Mouse (Mus musculus): ENCODE measurements around the gene Eno3. TPM values are rescaled to one million over a fixed set of nuclear protein-coding genes. Genes with fewer than 3 reads are reported as not detected.

Eno3 gene
- total and polyA plus RNA-seq, 3 experiments, result 5.7 to 25.3 (median 21.9) TPM

DNA sequence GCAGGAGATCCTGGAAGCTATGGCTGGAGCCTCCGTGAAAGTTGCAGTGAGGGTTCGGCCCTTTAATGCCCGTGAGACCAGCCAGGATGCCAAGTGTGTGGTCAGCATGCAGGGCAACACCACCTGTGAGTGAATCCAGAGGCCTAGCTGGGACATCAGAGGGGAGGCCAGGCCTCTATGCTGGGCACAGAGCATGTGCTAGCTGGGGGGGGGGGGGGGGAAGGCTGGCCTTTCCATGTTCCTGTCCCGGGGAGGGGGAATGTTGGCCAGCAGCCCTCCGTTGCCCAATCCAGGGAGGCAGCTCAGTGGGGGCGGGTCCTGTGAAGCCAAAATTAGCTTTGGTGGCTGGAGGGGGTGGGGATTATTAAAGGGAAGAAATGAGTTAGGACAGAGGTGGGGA is 45.8 kb downstream of the Eno3 start:
- no peaks in the 10 kb centered on the region for H3K9me3 ChIP-seq (replicated peaks)
- no peak for ATAC-seq (ENCODE audit: extremely low read depth, insufficient number of reproducible peaks, low FRiP score, poor library complexity, severe bottlenecking)
- peaks cover 27% of the 10 kb centered on the region for H3K4me1 ChIP-seq (ENCODE audit: insufficient read depth, low read depth, low read length)
- TF ChIP-seq GATA2 (IDR thresholded peaks at IDR 0.05; ENCODE audit: borderline replicate concordance, low read depth, low read length) (no peak), CTCF (IDR thresholded peaks at IDR 0.05; ENCODE audit: low read depth, low read length) (no peak)
- no peak overlapping the region for H3K4me3 ChIP-seq (ENCODE audit: low read depth, low read length)
- H3K36me3 ChIP-seq (replicated peaks), result peaks cover 55% of the 10 kb centered on the region
- H3K27me3 ChIP-seq (ENCODE audit: insufficient read depth, low read length), result no peaks in the 10 kb centered on the region
- DNase-seq (ENCODE audit: low spot score), result no peak

DNA sequence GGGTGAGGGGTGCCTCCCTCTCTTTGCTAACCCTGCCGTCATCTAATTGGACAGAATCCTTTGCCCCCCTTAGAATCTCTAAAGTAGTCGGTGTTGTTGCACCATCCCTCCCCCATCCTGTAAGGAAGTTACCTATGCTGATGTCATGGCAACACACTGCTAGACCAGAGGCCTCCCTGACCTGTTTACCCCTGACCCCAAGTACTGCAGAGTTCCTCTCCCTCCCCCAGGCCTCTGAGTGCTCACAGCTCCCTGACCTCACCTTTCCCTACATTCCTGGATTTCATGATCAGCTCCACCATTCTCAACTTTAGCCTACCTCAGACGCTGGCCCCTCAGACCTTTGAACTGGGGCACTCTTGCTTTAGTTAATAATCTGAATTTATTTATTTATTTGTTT is 49.1 kb downstream of the Eno3 start:
- Histone ChIP-seq H3K4me3 (ENCODE audit: low read depth, low read length) (no peak overlapping the region), H3K27me3 (ENCODE audit: insufficient read depth, low read length) (no peaks in the 10 kb centered on the region), H3K9me3 (replicated peaks) (no peaks in the 10 kb centered on the region), H3K4me1 (ENCODE audit: insufficient read depth, low read depth, low read length) (peaks cover 12% of the 10 kb centered on the region), H3K36me3 (replicated peaks) (peaks cover 87% of the 10 kb centered on the region)
- ATAC-seq (ENCODE audit: extremely low read depth, insufficient number of reproducible peaks, low FRiP score, poor library complexity, severe bottlenecking), result no peak
- DNase-seq (ENCODE audit: low spot score), result no peak
- TF ChIP-seq TAL1 (conservative IDR thresholded peaks at IDR 0.05; ENCODE audit: low read depth, low read length) (no peak), POLR2AphosphoS5 (IDR thresholded peaks at IDR 0.05; ENCODE audit: insufficient replicate concordance, low read depth, low read length) (no peak), GATA2 (IDR thresholded peaks at IDR 0.05; ENCODE audit: borderline replicate concordance, low read depth, low read length) (no peak), GATA1 (IDR thresholded peaks at IDR 0.05; ENCODE audit: borderline replicate concordance, low read length) (no peak), CTCF (IDR thresholded peaks at IDR 0.05; ENCODE audit: low read depth, low read length) (no peak)

DNA sequence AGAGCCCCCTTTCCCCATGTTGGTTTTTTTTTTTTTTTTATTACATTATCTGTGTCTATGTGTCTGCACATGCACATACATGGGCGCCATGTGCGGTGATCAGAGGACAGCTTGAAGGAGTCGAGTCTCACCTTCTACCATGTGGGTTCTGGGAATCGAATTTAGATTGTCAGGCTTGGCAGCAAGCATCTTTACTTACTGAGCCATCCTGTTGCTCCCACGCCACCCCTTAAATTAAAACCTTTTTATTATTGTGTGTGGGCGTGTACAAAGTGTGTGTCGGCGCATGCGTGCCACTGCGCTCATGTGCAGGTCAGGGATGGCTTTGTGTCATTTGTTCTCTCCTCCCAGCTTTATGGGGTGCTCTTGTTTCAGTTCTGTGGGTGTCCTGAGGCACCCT is 54.0 kb downstream of the Eno3 start:
- Histone ChIP-seq H3K36me3 (replicated peaks) (peaks cover 76% of the 10 kb centered on the region), H3K27me3 (ENCODE audit: insufficient read depth, low read length) (no peaks in the 10 kb centered on the region)
- no peak for ATAC-seq (ENCODE audit: extremely low read depth, insufficient number of reproducible peaks, low FRiP score, poor library complexity, severe bottlenecking)

More for the DNA sequence above, 54.0 kb downstream of the Eno3 start:
- no peak overlapping the region for H3K4me3 ChIP-seq (ENCODE audit: low read depth, low read length)
- no peaks in the 10 kb centered on the region for H3K9me3 ChIP-seq (replicated peaks)
- TF ChIP-seq GATA2 (IDR thresholded peaks at IDR 0.05; ENCODE audit: borderline replicate concordance, low read depth, low read length) (no peak), GATA1 (IDR thresholded peaks at IDR 0.05; ENCODE audit: borderline replicate concordance, low read length) (no peak), POLR2AphosphoS5 (IDR thresholded peaks at IDR 0.05; ENCODE audit: insufficient replicate concordance, low read depth, low read length) (no peak), TAL1 (conservative IDR thresholded peaks at IDR 0.05; ENCODE audit: low read depth, low read length) (no peak), CTCF (IDR thresholded peaks at IDR 0.05; ENCODE audit: low read depth, low read length) (no peak)
- no peak for DNase-seq (ENCODE audit: low spot score)
- H3K4me1 ChIP-seq (ENCODE audit: insufficient read depth, low read depth, low read length), result 0 out of 2 replicates have a peak, but pooled peaks cover 4% of the 10 kb centered on the region

Other genes starting within 250 kb of the Eno3 start
Only the 20 nearest of the 25 such genes appear.
- gene Tm4sf5, start 152.0 kb upstream of the Eno3 start, total RNA-seq (2014; fragmentation: Nextera tagmentation), result not detected in 2 replicates
- gene Tm4sf5, start 152.0 kb upstream of the Eno3 start, total RNA-seq (2017), result not detected in 2 replicates
- gene Tm4sf5, start 152.0 kb upstream of the Eno3 start, polyA plus RNA-seq (2012), result not detected in 2 replicates
- gene Vmo1, start 142.6 kb upstream of the Eno3 start, total RNA-seq (2014; fragmentation: Nextera tagmentation), result not detected in 2 replicates
- not detected in 2 replicates for gene Vmo1, start 142.6 kb upstream of the Eno3 start, total RNA-seq (2017)
- gene Vmo1, start 142.6 kb upstream of the Eno3 start, polyA plus RNA-seq (2012), result not detected in 2 replicates
- not detected in 2 replicates for gene Gltpd2, start 138.0 kb upstream of the Eno3 start, total RNA-seq (2014; fragmentation: Nextera tagmentation)
- gene Gltpd2, start 138.0 kb upstream of the Eno3 start, total RNA-seq (2017), result not detected in 2 replicates
- not detected in 2 replicates for gene Gltpd2, start 138.0 kb upstream of the Eno3 start, polyA plus RNA-seq (2012)
- 114 and 116 TPM in 2 replicates for gene Psmb6, start 131.8 kb upstream of the Eno3 start, total RNA-seq (2014; fragmentation: Nextera tagmentation)
- 212 and 295 TPM in 2 replicates for gene Psmb6, start 131.8 kb upstream of the Eno3 start, total RNA-seq (2017)
- gene Psmb6, start 131.8 kb upstream of the Eno3 start, polyA plus RNA-seq (2012), result 153 and 181 TPM in 2 replicates
- gene Gm40193, start 124.3 kb upstream of the Eno3 start, total RNA-seq (2014; fragmentation: Nextera tagmentation), result not detected in 2 replicates
- not detected in 2 replicates for gene Gm40193, start 124.3 kb upstream of the Eno3 start, total RNA-seq (2017)
- gene Gm40193, start 124.3 kb upstream of the Eno3 start, polyA plus RNA-seq (2012), result not detected in 2 replicates
- gene Pld2, start 117.1 kb upstream of the Eno3 start, total RNA-seq (2014; fragmentation: Nextera tagmentation), result not detected in 2 replicates
- gene Pld2, start 117.1 kb upstream of the Eno3 start, total RNA-seq (2017), result 0.05 and 0.06 TPM in 2 replicates
- not detected in 2 replicates for gene Pld2, start 117.1 kb upstream of the Eno3 start, polyA plus RNA-seq (2012)
- 37.3 and 38.1 TPM in 2 replicates for gene Mink1, start 94.3 kb upstream of the Eno3 start, total RNA-seq (2014; fragmentation: Nextera tagmentation)
- 8.8 and 14.3 TPM in 2 replicates for gene Mink1, start 94.3 kb upstream of the Eno3 start, total RNA-seq (2017)
- 89.8 and 94.4 TPM in 2 replicates for gene Mink1, start 94.3 kb upstream of the Eno3 start, polyA plus RNA-seq (2012)
- gene 4930544D05Rik, start 41.4 kb upstream of the Eno3 start, total RNA-seq (2014; fragmentation: Nextera tagmentation), result not detected in 2 replicates
- gene 4930544D05Rik, start 41.4 kb upstream of the Eno3 start, total RNA-seq (2017), result not detected in 2 replicates
- not detected in 2 replicates for gene 4930544D05Rik, start 41.4 kb upstream of the Eno3 start, polyA plus RNA-seq (2012)
- not detected in 2 replicates for gene Chrne, start 38.0 kb upstream of the Eno3 start, total RNA-seq (2014; fragmentation: Nextera tagmentation)
- not detected in 2 replicates for gene Chrne, start 38.0 kb upstream of the Eno3 start, total RNA-seq (2017)
- not detected in 2 replicates for gene Chrne, start 38.0 kb upstream of the Eno3 start, polyA plus RNA-seq (2012)
- gene Gp1ba, start 18.1 kb upstream of the Eno3 start, total RNA-seq (2014; fragmentation: Nextera tagmentation), result 1.1 and 3.1 TPM in 2 replicates
- 2.8 and 3.4 TPM in 2 replicates for gene Gp1ba, start 18.1 kb upstream of the Eno3 start, total RNA-seq (2017)
- 9.0 TPM in 2 replicates for gene Gp1ba, start 18.1 kb upstream of the Eno3 start, polyA plus RNA-seq (2012)
- gene Rnf167, start 10.0 kb upstream of the Eno3 start, total RNA-seq (2014; fragmentation: Nextera tagmentation), result 63.7 and 115 TPM in 2 replicates
- 62.3 and 64.1 TPM in 2 replicates for gene Rnf167, start 10.0 kb upstream of the Eno3 start, total RNA-seq (2017)
- 62.6 and 81.3 TPM in 2 replicates for gene Rnf167, start 10.0 kb upstream of the Eno3 start, polyA plus RNA-seq (2012)
- gene Slc25a11, start 9.7 kb upstream of the Eno3 start, total RNA-seq (2014; fragmentation: Nextera tagmentation), result 42.8 and 72.7 TPM in 2 replicates
- 125 and 144 TPM in 2 replicates for gene Slc25a11, start 9.7 kb upstream of the Eno3 start, total RNA-seq (2017)
- gene Slc25a11, start 9.7 kb upstream of the Eno3 start, polyA plus RNA-seq (2012), result 50.6 and 59.2 TPM in 2 replicates
- gene Pfn1, start 2.6 kb upstream of the Eno3 start, total RNA-seq (2014; fragmentation: Nextera tagmentation), result 804 and 991 TPM in 2 replicates
- gene Pfn1, start 2.6 kb upstream of the Eno3 start, total RNA-seq (2017), result 724 and 774 TPM in 2 replicates
- gene Pfn1, start 2.6 kb upstream of the Eno3 start, polyA plus RNA-seq (2012), result 3,649 and 4,709 TPM in 2 replicates
- 64.2 and 66.9 TPM in 2 replicates for gene Spag7, start 12.2 kb downstream of the Eno3 start, total RNA-seq (2014; fragmentation: Nextera tagmentation)
- 64.6 and 81.5 TPM in 2 replicates for gene Spag7, start 12.2 kb downstream of the Eno3 start, total RNA-seq (2017)
- 152 and 196 TPM in 2 replicates for gene Spag7, start 12.2 kb downstream of the Eno3 start, polyA plus RNA-seq (2012)
- gene Camta2, start 30.9 kb downstream of the Eno3 start, total RNA-seq (2014; fragmentation: Nextera tagmentation), result 21.1 and 25.4 TPM in 2 replicates
- 3.5 and 5.3 TPM in 2 replicates for gene Camta2, start 30.9 kb downstream of the Eno3 start, total RNA-seq (2017)
- gene Camta2, start 30.9 kb downstream of the Eno3 start, polyA plus RNA-seq (2012), result 14.7 and 21.2 TPM in 2 replicates
- gene Inca1, start 43.0 kb downstream of the Eno3 start, total RNA-seq (2014; fragmentation: Nextera tagmentation), result 3.7 and 5.2 TPM in 2 replicates
- 0.93 and 1.2 TPM in 2 replicates for gene Inca1, start 43.0 kb downstream of the Eno3 start, total RNA-seq (2017)
- 0.24 and 0.36 TPM in 2 replicates for gene Inca1, start 43.0 kb downstream of the Eno3 start, polyA plus RNA-seq (2012)
- 11.6 and 11.7 TPM in 2 replicates for gene Kif1c, start 43.3 kb downstream of the Eno3 start, total RNA-seq (2014; fragmentation: Nextera tagmentation)
- 12.3 and 13.9 TPM in 2 replicates for gene Kif1c, start 43.3 kb downstream of the Eno3 start, total RNA-seq (2017)
- 30.4 and 38.8 TPM in 2 replicates for gene Kif1c, start 43.3 kb downstream of the Eno3 start, polyA plus RNA-seq (2012)
- gene Zfp3, start 107.0 kb downstream of the Eno3 start, total RNA-seq (2014; fragmentation: Nextera tagmentation), result 12.8 TPM in 2 replicates
- 5.4 and 5.6 TPM in 2 replicates for gene Zfp3, start 107.0 kb downstream of the Eno3 start, total RNA-seq (2017)
- gene Zfp3, start 107.0 kb downstream of the Eno3 start, polyA plus RNA-seq (2012), result 2.6 and 2.8 TPM in 2 replicates
- not detected in 2 replicates for gene Scimp, start 155.4 kb downstream of the Eno3 start, total RNA-seq (2014; fragmentation: Nextera tagmentation)
- not detected in 2 replicates for gene Scimp, start 155.4 kb downstream of the Eno3 start, total RNA-seq (2017)
- not detected in 2 replicates for gene Scimp, start 155.4 kb downstream of the Eno3 start, polyA plus RNA-seq (2012)
- gene Rabep1, start 187.6 kb downstream of the Eno3 start, total RNA-seq (2014; fragmentation: Nextera tagmentation), result 48.0 and 50.1 TPM in 2 replicates
- 80.6 and 111 TPM in 2 replicates for gene Rabep1, start 187.6 kb downstream of the Eno3 start, total RNA-seq (2017)
- 18.1 and 22.9 TPM in 2 replicates for gene Rabep1, start 187.6 kb downstream of the Eno3 start, polyA plus RNA-seq (2012)

Data from G1E (cell line).